Mouse (Mus musculus) ovary, postnatal 36 days (tissue): ENCODE data around the gene Mtg2.

Source experiments
- DNase-seq: peaks from one replicate; pipeline ENCODE4 v3.0.0; 2022; ENCODE audit warnings: low spot score, mixed read lengths

The Mtg2 gene

GRCm38 (mm10) chr2:180105441-180106190 lies 35.2 kb downstream of the Mtg2 start:
- DNase-seq = no peak

GRCm38 (mm10) chr2:180107081-180107480 lies 36.7 kb downstream of the Mtg2 start:
- no peak for DNase-seq

GRCm38 (mm10) chr2:180108285-180108684 lies 37.9 kb downstream of the Mtg2 start:
- DNase-seq = no peak

GRCm38 (mm10) chr2:180113909-180114890 lies 43.8 kb downstream of the Mtg2 start:
- DNase-seq = peak; percentile 43

- no peak for DNase-seq
These were observed 44.9 kb downstream of the Mtg2 start for GRCm38 (mm10) chr2:180115279-180115678.

GRCm38 (mm10) chr2:180116081-180116493 lies 45.7 kb downstream of the Mtg2 start:
- no peak for DNase-seq

GRCm38 (mm10) chr2:180116741-180117484 lies 46.5 kb downstream of the Mtg2 start:
- DNase-seq = no peak

- DNase-seq = no peak
These were observed 47.3 kb downstream of the Mtg2 start for GRCm38 (mm10) chr2:180117485-180118194.

GRCm38 (mm10) chr2:180118661-180119438 lies 48.5 kb downstream of the Mtg2 start, which contains the start of gene Osbpl2:
Gene Osbpl2, plus strand, starts transcription at chr2:180119306.
- peak; percentile 100 for DNase-seq

- DNase-seq = no peak
These were observed 49.3 kb downstream of the Mtg2 start for GRCm38 (mm10) chr2:180119439-180120291.

- DNase-seq = no peak
These were observed 49.9 kb downstream of the Mtg2 start for GRCm38 (mm10) chr2:180120292-180120761.

- DNase-seq = no peak
These were observed 53.8 kb downstream of the Mtg2 start for GRCm38 (mm10) chr2:180124192-180124591.

GRCm38 (mm10) chr2:180126195-180126594 lies 55.8 kb downstream of the Mtg2 start:
- no peak for DNase-seq

GRCm38 (mm10) chr2:180127675-180128074 lies 57.3 kb downstream of the Mtg2 start:
- no peak for DNase-seq

- DNase-seq = no peak
These were observed 62.8 kb downstream of the Mtg2 start for GRCm38 (mm10) chr2:180133231-180133630.

GRCm38 (mm10) chr2:180133911-180134310 lies 63.5 kb downstream of the Mtg2 start:
- no peak for DNase-seq

- no peak for DNase-seq
These were observed 65.0 kb downstream of the Mtg2 start for GRCm38 (mm10) chr2:180135414-180135813.
